Mouse (Mus musculus) left cerebral cortex, adult 8-10 months (tissue): ENCODE results near the gene Raph1. TPM values are rescaled to one million over a fixed set of nuclear protein-coding genes. Genes with fewer than 3 reads are reported as not detected.

Source experiments
- DNase-seq, 2 experiments: peaks; one replicate each; pipeline ENCODE4 v3.0.0; 2022; ENCODE audit warnings: low spot score in 2 of 2
- total RNA-seq, 4 experiments: library from RNA; stranded (reverse); gene quantifications; 2 replicates each; pipeline ENCODE4 v1.2.4; 2022

The Raph1 gene
- 10 to 100 TPM; 62.2 to 77.4 (median 64.6) TPM for total RNA-seq

DNA sequence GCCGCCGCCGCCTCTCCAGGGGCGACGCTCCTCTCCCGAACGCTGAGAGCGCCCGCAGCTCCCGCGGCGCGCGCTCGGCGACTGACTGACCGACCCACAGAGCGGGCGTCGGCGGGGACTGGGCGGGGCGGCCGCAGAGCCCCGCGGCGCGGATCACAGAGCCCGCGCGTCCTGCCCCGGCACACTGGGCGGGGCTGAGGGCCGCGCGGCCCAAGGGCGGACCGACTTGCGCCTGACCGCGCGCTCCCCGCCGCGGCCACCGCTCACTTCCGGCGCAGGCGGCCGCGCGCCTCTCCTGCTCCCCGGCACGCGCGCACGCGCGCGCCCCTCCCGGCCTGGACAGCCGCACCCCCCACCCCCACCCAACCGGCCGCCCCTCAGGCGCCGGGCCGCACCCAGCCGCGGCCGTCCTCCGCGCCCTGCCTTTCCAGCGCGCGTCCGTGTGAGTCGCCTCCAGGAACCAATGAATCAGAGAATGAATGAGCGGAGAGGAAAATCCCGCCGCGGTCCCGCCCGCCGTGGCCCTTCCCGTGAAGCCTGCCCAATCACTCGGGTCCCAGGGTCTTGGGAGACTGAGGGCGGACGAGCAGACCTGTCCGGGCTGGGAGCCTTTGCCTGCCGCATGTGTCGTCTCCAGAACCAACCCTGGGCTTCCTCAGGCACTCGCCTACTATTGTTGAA lies at the start of gene Raph1:
Gene Raph1 (minus strand): TSS at position 474 of the 681 bp plus-strand sequence.
- peak; percentile 50 to 79 for DNase-seq

DNA sequence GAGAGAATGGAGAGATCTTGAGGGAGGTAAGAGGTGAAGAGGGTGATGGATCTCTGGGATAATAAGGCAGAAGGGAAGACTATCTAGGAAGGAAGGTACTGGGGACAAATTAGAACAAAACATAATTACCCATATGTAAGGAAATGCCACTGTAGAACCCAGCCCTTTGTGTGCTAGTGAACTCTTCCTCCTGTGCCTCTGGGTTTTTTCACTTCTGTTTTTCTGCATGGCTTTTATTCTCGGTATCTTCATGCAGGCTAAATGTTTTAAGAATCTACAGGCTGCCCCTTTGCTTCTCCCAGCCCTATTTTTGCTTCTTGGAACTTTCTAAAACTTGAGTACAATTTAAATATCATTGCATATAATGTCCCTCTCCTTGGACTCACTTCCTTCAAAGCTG lies 48.8 kb upstream of the Raph1 start:
- no peak for DNase-seq

DNA sequence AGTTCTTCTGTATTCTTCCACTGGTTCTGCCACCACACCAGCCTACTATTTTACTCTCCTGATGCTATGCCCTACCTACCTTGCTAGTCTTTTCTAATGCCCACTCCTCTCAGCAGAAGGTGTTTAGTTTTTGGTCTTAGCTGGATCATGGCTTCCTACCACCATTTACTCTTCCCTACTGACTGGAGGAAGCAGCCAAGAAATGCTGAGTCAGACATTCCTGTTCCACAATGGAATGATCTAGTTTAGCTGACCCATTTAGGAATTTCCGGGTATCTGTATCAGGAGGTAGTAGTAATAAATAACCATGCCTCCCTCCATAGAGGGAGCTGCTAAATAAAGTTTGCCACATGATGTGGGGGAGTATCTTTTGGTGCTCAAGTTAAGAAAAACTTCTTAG lies 48.0 kb upstream of the Raph1 start:
- no peak for DNase-seq

DNA sequence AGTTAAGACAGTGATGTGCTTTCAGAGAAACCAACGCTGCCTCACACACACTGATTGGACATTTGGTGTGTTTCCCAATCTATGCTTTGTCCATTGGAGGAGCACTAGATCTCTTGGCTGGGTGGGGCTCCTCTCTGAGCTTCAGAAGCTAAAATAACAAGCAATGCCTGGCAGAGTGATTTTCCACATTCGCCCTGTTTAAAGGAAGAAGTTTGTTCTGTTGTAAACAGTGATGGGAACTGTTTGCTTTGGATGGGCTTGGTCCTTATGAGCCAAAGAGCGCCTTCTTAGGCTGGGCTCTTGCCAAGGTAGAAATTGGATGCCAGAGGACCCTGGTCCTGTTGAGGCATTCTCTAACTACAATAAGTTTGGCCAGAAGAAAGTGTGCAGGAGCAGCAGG lies 45.1 kb upstream of the Raph1 start:
- no peak for DNase-seq

DNA sequence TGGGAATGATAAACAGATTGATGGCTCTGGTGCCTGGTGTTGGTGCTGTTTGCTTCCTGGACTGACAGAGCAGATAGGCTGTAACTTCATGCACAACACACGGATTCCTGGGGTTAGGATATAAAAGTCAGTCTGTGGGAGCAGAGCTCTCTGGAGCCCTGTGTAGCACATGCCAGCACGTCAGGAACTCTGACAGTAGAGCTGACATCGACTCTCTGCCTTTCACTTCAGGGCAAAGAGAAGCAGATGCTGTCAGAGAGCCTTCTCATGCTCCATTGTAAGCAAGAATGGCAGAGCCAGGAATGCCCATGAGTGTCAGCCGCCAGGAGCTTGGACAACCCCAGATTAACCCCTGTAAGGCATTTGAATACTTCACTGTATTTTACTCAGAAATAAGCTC lies 43.7 kb upstream of the Raph1 start:
- DNase-seq = no peak

DNA sequence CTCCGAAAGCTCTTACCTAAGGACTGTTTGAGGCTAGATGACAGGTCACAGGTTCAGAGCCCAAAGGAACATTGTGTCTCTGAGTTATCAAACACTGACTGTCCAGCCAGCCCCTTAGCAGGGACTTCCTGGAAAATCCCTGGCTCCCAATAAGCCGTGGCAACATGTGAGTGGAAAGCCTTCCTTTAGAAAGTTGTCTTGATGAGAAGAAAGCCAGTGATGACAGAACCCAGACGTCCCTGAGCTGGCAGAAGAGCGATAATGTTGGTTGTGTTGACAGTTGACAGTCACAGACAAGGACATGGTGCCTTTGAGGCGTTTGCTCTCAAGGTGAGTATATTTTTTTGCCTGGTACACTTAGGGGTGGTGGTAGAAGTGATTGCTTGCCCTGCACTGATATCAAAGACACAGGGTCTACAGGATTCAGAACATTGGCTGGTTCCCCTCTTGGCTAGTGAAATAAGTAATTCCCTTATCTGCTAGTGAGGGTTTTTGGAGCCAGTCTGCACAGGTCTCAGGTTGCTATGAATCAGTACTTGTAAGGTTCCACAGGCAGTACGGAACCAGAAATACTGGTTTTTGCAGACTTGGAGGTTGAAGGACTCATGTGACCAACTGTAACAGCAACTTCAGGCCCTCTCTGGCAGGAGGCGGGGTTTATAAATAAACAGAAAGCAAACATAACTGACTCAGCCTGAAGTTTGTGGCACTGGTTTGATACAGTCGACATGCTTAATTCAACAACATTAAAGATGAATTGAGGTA lies 42.3 kb upstream of the Raph1 start:
- DNase-seq = no peak

DNA sequence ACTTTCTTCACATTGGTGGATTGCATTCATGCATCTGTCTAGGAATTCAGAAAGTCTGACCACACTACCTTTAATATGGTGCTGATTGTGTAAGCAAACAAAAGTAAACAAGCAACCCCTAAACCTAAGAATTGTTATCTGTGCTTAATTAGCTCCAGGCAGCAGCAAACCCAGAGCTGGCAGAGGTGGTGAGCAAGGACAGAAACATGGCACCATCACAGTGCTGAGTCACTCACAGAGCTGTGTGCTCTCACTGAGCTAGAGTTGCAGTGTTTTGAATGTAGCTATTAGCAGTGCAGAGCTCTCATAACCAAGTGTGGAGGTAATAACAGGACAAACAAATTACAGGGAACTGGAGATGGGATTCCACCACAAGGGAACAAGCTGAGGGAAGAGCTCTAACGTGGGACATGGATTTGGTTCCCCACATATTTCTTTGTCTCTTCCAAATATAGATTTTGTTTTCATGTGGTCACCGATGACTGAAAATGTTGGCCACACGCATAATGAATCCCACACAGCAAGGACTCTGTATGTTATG lies 37.6 kb upstream of the Raph1 start:
- DNase-seq = no peak

DNA sequence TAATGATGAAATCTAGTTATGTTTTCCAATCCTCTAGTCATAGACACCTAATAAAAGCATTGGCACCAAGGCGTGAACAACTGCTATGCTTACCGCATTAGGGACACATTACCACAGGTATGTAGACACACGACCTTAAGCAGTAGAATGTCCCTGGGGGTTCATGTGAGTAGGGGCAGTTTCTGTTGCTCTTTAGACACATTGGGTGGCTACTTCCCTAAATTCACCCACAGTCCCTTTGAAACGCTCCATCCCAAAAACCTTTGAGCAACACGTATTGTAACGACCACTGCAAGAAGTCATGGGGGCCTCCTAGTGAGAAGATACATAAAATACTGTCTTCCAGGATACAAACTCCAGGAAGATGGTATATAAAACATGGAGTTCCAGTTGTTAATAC lies 33.8 kb upstream of the Raph1 start:
- no peak for DNase-seq

DNA sequence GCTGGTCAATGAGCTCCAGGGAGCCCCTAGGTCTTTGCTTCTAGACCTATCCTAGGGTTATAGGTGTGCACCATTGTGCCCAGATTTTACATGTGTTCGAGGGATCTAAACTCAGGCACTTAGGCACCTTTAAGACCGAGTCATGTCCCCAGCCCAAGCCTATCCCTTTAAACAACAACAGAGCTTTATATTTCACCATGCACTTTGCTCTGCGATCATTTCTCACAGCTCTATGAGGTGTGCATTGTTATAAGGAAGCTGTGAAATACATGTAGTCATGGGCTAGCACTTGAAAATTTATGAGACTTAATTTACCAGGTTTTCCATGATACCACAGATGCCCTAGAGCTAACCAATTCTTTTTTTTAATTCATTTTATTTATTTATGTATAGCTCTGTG lies 33.0 kb upstream of the Raph1 start:
- no peak for DNase-seq

DNA sequence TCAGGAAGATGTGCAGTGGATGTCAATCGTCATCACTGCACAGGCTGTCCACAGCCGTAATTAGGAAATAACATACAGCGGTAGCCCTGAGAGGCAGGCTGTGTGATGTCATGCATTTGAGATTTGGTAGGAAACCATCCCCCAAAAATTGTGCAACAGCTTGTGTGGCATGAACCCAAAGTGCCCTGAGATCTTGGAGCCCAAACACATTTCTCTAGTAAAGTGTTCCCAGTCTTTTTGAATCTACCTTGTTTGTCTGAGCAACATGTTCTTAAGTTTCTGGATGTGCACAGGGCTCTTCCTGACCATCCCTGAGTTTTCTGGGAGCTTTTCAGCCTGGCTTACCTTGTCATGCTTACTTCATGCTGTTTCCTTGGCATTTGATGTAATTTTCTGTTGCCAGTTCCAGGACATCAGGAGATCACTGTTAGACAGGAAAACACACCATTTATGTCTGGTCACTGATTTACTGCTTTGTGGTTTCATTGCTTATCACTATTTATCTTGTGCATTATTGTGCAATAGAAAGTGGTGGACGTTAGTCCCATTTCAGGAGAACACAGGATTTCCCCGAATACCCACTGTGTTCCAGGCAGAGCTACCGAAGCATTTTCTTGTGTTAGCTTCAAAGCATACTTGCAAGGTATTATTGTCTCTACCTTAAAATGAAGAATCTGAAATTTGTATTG lies 32.3 kb upstream of the Raph1 start:
- DNase-seq = no peak

DNA sequence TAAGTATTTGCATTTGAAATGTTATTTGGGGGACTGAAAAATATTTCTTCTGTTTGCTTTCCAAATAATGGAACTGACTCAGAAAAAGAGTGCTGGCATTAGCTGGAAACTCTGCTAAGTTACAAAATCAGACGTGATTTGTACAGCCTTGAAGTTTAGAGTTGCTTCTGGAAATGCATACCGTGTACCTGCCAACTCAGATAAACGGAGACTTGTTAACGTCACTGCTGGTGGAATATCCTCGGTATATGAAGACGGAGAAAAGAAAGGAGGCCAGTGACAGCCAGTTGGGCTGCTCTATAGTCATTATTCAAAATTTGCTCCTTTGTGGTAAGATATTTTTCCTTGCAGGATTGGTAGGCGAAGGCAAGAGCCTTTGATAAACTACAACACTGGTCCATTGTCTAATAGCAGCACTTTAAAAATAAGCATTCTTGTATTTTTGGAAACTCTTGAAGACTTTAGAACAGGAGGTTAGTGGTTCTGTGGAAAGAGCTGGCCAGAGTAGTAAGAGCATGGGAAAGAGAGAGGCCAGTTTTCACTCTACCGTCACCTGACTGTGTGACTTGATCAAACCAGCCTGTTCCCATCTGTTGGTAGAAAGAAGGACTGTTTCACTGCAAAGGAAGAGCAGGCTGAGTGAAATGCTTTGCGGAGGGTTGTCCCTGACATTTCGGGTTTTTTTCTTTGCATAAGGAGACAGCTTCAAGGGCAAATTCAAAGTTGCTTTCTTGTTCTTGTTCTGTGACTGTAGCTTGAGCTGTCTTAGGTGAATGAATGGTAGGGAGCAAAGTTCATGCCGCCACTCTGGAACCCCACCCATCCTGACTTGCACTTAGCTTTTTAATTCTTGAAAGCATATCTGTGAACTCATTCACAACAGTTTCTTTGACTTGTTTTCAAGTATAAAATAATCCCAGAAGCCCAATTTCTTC lies 29.7 kb upstream of the Raph1 start:
- DNase-seq = no peak

DNA sequence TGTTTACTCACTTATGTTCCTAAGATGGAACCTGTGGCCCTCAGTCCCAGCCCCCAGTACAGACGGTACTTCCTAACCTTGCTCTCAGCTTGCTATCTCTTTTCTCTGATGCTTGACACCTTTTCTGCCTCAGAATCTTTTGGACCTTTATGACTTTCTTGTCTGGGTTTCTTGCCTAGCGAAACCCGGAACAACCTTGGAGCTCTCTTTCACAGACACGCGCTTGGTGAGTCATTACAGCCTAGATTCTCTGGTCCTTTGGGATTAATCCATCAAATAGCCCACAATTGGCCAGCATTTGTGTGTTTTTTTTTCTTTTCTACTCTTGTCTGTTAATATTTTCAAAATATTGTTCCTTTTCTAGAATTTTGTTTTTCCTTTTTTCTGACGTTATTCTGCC lies 26.2 kb upstream of the Raph1 start:
- DNase-seq = no peak

DNA sequence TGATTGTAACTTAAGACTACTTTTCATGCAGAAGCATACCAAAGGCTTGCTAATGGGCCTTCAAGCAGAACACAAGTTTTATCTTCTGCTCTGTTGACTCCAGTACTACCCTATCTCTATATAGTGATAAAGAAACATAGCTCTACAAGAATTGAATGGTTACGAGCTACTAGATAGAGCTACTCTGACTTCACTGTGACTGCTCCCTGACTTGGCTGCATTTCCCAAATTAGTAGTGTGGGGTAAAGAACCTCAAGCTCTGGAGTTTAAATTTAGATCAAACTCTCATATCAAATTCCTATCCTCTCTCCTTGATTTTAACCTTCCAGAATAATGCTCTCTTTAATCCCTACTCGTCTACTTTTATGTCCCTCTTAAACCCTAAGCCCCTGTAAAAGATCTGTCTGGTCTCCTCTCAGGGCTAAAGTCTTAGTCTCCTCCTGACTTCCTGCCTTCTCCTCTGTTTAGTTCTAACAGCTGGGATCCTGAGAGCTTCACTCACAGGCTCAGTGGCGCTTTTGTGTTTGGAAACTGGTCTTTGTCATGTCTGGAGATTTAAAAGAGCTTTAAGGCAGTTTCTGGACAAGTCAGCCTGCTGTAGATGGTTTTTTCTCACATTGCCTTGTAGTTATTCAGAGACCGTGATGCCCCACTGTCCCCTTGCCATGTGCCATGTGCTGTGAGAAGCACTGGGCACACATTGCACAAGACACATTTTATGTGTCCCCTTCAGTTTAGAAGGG lies 22.2 kb upstream of the Raph1 start:
- no peak for DNase-seq

DNA sequence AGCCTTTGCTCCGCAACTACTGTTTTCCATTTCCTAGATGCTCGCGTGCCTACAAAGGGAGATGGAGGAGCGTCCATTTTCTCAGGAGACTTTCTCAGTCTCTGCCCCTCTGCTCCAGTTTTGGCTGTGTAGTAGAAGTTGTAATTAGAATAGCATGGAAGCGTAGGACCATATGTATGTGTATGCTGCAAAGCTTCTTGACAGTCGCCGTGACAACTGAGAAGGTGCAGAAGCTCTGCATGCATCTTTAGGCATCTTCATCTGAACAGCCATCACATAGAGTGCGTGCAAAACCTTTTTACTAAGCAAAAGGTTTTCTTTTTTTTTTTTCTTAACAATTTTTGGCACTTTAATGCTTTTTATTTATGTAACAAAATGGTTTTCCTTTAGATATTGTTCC lies 14.1 kb upstream of the Raph1 start:
- DNase-seq = no peak

DNA sequence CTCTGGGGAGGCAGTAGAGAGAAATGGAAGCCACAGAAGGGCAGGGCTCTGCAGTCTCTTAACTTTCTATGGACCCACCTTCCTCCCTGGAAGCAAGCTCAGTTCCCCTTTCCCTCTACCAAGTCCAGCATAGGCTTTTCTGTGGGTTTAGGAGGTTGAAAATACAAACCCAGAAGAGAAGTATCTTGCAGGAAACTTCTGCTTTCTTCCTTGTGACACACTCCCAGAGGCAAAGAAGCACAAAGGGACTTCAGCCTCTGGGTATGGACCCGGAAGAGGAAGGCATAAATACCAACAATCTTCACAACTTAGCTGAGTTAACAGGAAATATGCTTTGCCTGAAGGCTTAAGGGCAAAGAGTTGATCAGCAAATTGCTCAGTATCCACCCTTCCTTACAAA lies 13.0 kb upstream of the Raph1 start:
- no peak for DNase-seq

DNA sequence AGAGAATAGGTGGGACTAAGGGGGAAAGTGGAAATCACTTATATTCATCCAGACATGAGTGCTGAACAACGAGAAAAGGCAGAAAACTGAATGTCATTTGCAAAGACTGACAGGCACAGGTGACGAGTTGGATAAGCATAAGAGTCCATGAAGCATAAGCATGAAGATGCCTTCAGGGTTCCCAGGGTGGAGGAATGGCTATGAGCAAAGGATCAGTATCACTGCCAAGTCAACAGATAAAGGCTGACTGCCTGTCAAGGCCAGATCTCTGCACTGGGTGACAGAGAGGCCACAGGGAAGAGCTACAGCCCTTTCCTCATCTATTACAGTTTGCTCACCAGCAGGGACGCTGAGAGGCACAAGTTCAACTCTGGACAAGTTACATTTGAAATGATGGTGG lies 5.8 kb upstream of the Raph1 start:
- no peak for DNase-seq

DNA sequence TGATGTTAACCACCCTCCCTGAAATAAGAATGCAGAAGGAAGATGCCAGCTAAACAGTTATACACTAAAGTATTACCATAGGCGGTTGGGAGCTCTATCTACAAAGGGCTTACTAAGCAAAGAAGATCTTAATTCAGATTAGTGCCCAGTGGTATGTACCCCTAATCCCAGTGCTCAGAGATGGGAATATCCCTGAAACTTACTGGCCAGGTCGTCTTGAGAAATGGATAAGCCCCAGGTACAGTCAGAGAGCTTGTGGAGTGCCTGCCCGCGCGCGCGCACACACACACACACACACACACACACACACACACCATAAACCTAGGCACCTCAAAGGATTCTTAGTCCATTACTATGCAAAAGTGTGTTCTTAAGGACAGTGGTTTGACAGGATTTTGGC lies 2.8 kb upstream of the Raph1 start:
- no peak for DNase-seq

DNA sequence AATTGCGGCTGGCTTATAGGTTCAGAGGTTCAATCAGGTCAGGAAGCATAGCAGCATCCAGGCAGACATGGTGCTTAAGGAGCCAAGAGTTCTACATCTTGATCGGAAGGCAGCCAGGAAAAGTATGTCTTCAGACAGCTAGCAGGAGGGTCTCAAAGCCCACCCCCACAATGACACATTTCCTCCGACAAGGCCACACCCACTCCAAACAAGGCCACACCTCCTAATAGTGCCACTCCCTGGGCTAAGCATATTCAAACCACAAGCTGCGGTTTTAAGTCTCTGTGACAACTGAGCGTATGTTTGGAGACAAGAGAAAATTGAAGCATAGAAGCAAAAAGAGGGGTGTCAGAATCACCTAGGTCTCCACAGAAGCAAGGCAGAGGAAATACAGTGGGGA lies 2.3 kb upstream of the Raph1 start:
- no peak for DNase-seq

DNA sequence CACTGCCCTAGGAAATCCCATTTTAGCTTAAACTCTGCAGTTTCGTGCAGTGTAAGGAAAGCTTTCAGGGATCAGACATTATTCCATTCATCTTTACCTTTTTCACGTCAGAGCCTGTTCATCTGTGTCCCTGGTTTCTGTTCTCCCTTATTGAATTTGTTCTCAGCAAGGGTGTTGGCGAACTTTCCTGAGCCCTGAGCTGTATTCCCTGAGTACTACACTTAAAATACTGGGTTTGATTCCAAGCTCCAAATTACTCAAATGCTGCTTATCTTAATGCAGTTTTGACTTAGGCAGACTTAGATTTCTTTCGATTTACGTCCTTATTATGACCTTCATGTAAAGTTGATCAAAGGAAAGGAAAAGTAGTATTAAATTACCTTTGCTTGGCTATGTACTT lies 417 bp upstream of the Raph1 start:
- no peak for DNase-seq

DNA sequence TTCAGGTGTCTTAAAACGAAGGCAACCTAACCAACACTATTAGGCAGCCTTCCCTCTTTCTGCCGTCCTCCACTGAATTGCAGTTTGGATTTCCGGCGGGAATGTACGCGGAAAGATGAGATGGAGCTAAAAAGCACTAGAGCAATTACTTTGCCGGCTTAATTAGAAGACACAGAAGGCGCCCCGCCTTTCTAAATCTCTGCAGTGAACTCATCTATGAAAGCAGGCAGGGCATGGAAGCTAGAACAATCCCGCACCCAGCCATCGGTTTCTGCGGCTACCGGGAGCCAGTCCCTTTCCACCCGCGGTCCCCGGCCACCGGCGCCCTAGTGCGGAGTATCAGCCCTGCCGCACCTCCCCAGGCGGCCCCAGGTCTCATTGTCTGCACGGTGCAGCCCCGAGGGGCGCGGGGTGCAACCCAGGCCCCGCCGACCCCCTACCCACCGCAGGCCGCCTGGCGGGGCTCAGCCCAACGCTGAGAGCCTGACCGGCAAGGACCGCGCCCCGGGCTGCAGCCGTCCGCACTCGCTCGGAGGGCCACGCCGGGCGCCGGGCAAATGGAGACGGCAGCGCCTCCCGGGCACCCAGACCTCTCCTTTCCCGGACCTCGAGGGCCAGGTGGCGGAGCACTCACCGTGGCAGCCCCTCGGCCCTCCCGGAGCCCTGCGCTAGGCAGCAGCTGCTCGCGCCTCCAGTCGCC lies 823 bp downstream of the Raph1 start:
- peak; percentile 26 to 36 for DNase-seq
